Mouse (Mus musculus): ENCODE data around the gene Ywhae. TPM values are rescaled to one million over a fixed set of nuclear protein-coding genes. Genes with fewer than 3 reads are reported as not detected.

The Ywhae gene
- total RNA-seq, 2 experiments from 2014 or later = 633 to 674 TPM

DNA sequence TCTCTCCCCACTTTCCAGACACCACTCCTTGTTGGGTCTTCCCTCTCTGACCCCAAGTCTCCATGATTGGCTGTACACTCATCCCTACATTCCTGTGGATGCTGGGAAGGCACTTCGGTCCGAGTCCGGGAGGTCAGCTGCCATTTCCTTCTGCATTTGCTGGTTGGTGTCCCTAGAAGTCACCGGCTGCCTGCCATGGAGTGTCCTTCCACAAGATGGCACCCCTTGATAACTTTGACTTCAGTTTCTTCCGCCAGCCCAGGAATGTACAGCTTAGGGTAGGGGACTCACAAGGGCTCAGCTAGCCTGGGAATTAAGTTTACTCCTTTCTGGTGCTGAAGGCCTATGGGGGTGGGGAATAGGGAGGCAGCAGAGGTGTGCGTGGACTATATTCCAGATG is 49.2 kb downstream of the Ywhae start:
- intact Hi-C loops (cut with DNase I; ENCODE audit: low total_unique reads) = loop anchor here (2.0 to 5.0 kb wide), 2 partner anchors 125 to 187 kb away; no protein-coding TSS in a partner anchor
- DNase-seq = peak; percentile 61

DNA sequence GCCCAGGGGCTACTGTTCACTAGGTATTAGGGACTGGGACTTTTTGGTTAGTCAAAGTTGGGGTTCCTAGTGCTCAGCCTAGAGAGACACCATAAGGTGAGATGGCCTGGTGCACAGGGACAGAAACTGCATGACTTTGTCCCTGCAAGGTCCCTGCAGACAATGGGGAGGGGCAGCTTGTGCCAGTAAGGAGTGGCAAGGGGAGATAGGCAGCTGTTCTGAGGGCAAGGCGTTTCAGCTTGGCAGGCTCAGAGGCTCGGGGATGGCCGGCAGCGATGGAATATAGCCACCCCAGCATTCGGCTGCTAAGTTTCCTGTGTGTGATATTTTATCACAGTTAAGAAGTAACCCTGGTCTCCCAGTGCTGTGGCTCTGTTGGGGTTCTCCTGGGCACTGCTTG is 51.1 kb downstream of the Ywhae start:
- DNase-seq = no peak
- intact Hi-C loops (cut with DNase I; ENCODE audit: low total_unique reads) = loop anchor here (5.0 kb wide), 1 partner anchor 124 kb away; no protein-coding TSS in a partner anchor

DNA sequence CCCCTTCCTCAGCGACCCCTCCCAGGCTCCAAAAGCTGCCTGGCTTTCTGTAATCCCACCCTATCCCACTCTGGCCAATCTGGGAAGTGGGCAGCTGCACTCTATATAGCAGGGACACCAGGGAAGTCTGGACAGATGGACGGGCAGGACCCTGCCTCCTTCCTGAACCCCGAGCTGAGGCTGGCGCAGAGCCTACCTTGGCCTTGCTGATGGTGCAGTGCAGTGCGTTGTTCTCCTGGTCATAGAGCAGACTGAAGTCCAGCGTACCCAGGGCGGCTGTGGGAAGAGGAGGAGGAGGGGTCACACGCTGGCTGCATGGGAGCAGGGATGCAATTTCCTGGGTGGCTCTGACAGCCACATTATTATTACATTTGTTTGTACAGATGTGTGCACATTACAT is 53.2 kb downstream of the Ywhae start:
- no peak for DNase-seq
- intact Hi-C loops (cut with DNase I; ENCODE audit: low total_unique reads) = loop anchor here (5.0 kb wide), 1 partner anchor 371 kb away; no protein-coding TSS in a partner anchor

- no peak for DNase-seq
- intact Hi-C loops (cut with DNase I; ENCODE audit: low total_unique reads) = no loop called here
These were observed 59.9 kb downstream of the Ywhae start for GRCm38 (mm10) chr11:75792535-75792934.

DNA sequence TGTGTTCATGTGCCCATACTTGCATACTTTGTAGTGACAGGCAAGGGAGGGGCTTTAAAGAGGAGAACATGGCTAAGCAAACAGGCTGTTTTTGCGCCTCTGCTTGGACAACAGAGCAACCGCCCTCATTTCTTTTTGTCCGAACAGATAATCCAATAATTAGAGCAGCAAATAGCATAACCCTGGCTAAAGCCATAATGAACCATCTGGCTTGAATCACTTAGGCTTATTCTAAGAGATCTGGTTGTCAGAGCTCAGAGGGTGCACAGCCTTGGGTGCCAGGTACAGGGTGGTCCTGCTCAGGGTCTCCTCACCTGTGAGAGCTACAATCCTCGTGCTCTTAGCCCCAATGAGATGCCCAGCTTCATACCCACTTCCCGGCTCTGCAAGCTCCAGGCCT is 60.7 kb downstream of the Ywhae start:
- intact Hi-C loops (cut with DNase I; ENCODE audit: low total_unique reads) = no loop called here

GRCm38 (mm10) chr11:75794602-75795320 is 62.1 kb downstream of the Ywhae start:
- DNase-seq = no peak
- intact Hi-C loops (cut with DNase I; ENCODE audit: low total_unique reads) = no loop called here

More for the DNA sequence above, 60.7 kb downstream of the Ywhae start:
- DNase-seq = no peak

DNA sequence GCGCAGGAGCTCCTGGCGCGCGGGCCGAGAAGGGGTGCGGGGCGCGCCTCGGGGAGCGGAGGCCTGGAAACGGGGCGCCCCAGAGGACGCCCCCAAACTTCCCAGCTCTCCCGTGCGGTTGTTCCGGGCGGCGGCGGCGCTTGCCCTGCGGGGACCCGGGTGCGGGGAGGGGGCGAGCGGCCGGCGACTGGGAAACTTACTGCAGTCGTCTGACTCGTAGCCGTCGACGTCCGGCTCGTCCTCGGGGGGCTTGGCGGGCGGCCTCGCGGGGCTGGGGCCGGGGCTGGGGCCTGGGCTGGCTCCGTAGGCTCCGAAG is 62.6 kb downstream of the Ywhae start:
- DNase-seq = no peak
- intact Hi-C loops (cut with DNase I; ENCODE audit: low total_unique reads) = no loop called here

DNA sequence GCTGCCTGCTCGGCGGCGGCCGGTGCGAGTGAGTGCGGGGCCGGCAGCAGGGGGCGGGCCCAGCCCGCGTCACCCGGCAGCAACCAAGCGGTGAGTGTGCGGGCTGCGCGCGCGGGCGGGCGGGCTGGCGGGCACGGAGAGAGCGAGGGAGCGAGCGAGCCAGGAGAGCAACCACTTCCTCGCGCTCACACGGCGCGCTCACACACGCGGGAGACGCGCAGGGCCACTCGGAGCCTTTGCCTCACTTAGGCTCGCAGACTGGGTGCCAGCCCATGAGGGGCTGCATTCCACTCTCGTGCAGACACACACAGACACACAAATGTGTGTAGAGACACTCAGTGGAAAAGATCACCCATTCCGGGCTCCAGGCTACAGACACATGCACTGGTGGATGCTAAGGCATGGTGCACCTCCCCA is 63.4 kb downstream of the Ywhae start, which contains the start of gene Doc2b:
Gene Doc2b, minus strand, starts transcription at position 21 of the 417 bp plus-strand sequence.
- intact Hi-C loops (cut with DNase I; ENCODE audit: low total_unique reads) = no loop called here
- DNase-seq = peak; percentile 17

DNA sequence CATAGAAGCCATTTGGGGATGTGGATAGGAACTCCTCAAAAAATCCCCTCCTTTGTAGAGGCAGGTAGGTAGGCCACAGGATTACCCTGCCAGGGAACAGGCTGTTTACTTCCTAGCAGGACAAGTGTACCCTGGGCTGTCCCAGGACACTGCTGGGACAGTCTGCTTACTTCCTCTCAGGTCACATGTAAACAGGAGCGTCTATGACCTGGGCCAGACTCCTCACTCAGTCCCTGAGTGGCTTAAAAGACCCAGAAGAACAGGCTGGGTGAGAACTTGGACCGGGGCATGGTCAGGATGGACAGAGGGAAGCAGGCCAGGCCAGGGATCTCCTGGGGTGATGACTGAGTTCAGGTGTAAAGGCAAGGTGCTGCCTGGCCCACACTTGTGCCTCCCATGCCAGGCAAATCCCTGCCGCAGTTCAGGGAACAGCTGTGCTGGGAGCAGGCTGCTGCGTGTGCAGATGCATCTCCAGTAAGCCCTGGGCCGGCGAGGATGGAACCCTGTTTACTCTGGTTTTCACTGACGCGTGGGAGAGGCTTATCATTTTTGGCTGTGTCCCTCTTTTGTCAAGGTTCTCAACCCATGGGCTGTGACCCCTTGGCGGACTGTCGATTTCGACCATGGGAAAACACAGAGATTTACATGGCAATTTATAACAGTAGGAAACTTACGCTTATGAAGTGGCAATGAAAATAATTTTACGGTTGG is 64.0 kb downstream of the Ywhae start:
- intact Hi-C loops (cut with DNase I; ENCODE audit: low total_unique reads) = no loop called here
- no peak for DNase-seq

- DNase-seq = no peak
These were observed 68.7 kb downstream of the Ywhae start for GRCm38 (mm10) chr11:75801369-75801768.

GRCm38 (mm10) chr11:75801771-75802550 is 69.3 kb downstream of the Ywhae start:
- no peak for DNase-seq
- intact Hi-C loops (cut with DNase I; ENCODE audit: low total_unique reads) = no loop called here

More at GRCm38 (mm10) chr11:75801369-75801768, 68.7 kb downstream of the Ywhae start:
- intact Hi-C loops (cut with DNase I; ENCODE audit: low total_unique reads) = no loop called here

- intact Hi-C loops (cut with DNase I; ENCODE audit: low total_unique reads) = no loop called here
- DNase-seq = no peak
These were observed 74.8 kb downstream of the Ywhae start for GRCm38 (mm10) chr11:75807486-75807885.

GRCm38 (mm10) chr11:75810526-75810925 is 77.9 kb downstream of the Ywhae start:
- no peak for DNase-seq
- intact Hi-C loops (cut with DNase I; ENCODE audit: low total_unique reads) = no loop called here

DNA sequence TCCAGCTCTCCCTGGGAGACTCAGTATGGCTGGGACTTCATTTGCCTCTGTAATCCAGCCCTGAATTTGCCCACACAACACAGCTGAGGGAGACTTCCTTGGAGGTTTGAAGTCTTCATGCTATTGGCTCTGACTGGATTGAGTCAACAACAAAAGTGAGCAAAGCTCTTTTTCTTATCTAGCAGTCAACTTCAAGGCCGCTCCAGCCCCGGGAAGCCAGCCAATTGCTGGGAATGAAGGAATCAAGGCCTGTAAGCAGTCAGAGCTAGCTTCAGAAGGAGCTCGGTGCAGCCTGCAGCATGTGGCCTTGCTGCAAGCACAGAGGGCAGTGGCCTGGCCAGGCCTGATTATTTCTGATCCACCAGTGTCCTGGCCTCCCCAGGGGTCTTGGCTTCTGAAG is 79.2 kb downstream of the Ywhae start:
- DNase-seq = peak; percentile 82
- intact Hi-C loops (cut with DNase I; ENCODE audit: low total_unique reads) = no loop called here

DNA sequence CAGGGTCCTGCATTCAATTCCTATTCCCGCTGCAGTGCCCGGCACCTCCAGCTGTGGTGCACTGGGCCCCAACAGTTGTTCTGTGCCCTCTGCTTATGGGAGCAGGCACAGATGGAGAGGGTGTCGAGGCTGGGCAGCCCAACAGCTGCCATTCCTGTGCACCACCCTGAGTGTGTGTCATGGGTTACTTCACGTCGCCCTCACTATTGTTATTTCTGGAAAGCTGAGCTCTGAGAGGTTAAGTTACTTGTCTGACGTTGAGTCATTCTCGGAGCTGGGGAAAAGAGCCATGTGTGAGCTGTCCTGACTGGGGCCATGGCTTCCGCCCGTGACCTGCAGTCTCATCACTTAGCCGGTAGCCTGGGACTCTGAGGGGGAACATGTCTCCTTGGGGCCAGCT is 80.4 kb downstream of the Ywhae start:
- peak; percentile 26 for DNase-seq
- intact Hi-C loops (cut with DNase I; ENCODE audit: low total_unique reads) = no loop called here

Other genes with a start within 250 kb of the Ywhae start
- gene Prpf8, start 246.1 kb upstream of the Ywhae start, total RNA-seq (2021) = 10 to 100 TPM; 64.9 to 68.5 TPM
- gene Rilp, start 222.8 kb upstream of the Ywhae start, total RNA-seq (2021) = 10 to 100 TPM; 40.5 to 41.3 TPM
- 1 to 10 TPM; 7.1 to 7.2 TPM for gene Scarf1, start 219.3 kb upstream of the Ywhae start, total RNA-seq (2021)
- 10 to 100 TPM; 25.3 to 30.8 TPM for gene Slc43a2, start 201.2 kb upstream of the Ywhae start, total RNA-seq (2021)
- gene Pitpna, start 144.8 kb upstream of the Ywhae start, total RNA-seq (2021) = 100 to 1,000 TPM; 176 to 185 TPM
- 10 to 100 TPM; 17.0 to 23.0 TPM for gene Inpp5k, start 101.9 kb upstream of the Ywhae start, total RNA-seq (2021)
- gene Myo1c, start 82.4 kb upstream of the Ywhae start, total RNA-seq (2021) = 10 to 100 TPM; 50.5 to 51.8 TPM
- 10 to 100 TPM; 44.6 to 45.4 TPM for gene Crk, start 53.6 kb upstream of the Ywhae start, total RNA-seq (2021)
- 1 to 10 TPM in 1 of 2 experiments, under 1 TPM in 1; 0.53 to 1.8 TPM for gene Doc2b, start 63.2 kb downstream of the Ywhae start, total RNA-seq (2021)
- gene Rph3al, start 205.6 kb downstream of the Ywhae start, total RNA-seq (2021) = 1 to 10 TPM; 3.9 to 5.6 TPM